Mouse (Mus musculus) liver, embryonic 12.5 days (tissue): ENCODE data around the gene Mrps24. TPM values are rescaled to one million over a fixed set of nuclear protein-coding genes. Genes with fewer than 3 reads are reported as not detected.

ENCODE experiments used
- ATAC-seq: fragments of 200-750 bp; cut with Nextera tagmentation; 2 replicates; pipeline ENCODE4 v1.8.0; 2017; ENCODE audit warnings: moderate number of reproducible peaks, mild to moderate bottlenecking, moderate library complexity
- H3K27ac ChIP-seq: fragments of 300-500 bp; sonication (generic); 2 replicates; pipeline ENCODE4 v1.5.1; 2016; ENCODE audit warnings: mild to moderate bottlenecking
- H3K27me3 ChIP-seq: fragments of 300-500 bp; sonication (generic); replicated peaks from 2 replicates; pipeline ENCODE4 v1.6.1; 2016; ENCODE audit warnings: mild to moderate bottlenecking, moderate library complexity
- H3K36me3 ChIP-seq: fragments of 300-500 bp; sonication (generic); 2 replicates; pipeline ENCODE4 v1.6.1; 2016; ENCODE audit warnings: mild to moderate bottlenecking, moderate library complexity
- H3K4me1 ChIP-seq: fragments of 300-500 bp; sonication (generic); 2 replicates; pipeline ENCODE4 v1.6.1; 2016
- H3K4me2 ChIP-seq: fragments of 300-500 bp; sonication (generic); 2 replicates; pipeline ENCODE4 v1.6.1; 2016; ENCODE audit warnings: mild to moderate bottlenecking, moderate library complexity
- H3K4me3 ChIP-seq: fragments of 300-500 bp; sonication (generic); 2 replicates; pipeline ENCODE4 v1.5.1; 2016; ENCODE audit warnings: mild to moderate bottlenecking, moderate library complexity
- H3K9ac ChIP-seq: fragments of 300-500 bp; sonication (generic); 2 replicates; pipeline ENCODE4 v1.6.1; 2016; ENCODE audit warnings: mild to moderate bottlenecking, moderate library complexity
- H3K9me3 ChIP-seq: fragments of 300-500 bp; sonication (generic); replicated peaks from 2 replicates; pipeline ENCODE4 v1.6.1; 2016; ENCODE audit warnings: mild to moderate bottlenecking, moderate library complexity
- WGBS: fragments of 180-500 bp; shearing (Covaris S2); methylation state at CpG from one replicate; pipeline ENCODE4 v1.1.7; 2016; ENCODE audit not compliant: insufficient replicate concordance; 5-methylcytosine and 5-hydroxymethylcytosine counted together
- polyA plus RNA-seq: library from polyadenylated mRNA; unstranded; fragments of >200 nt; fragmentation: Nextera tagmentation; extraction: Ambion mirVana; gene quantifications from 2 replicates; pipeline ENCODE4 v1.2.1, GENCODE M21; 2016

Gene Mrps24
- polyA plus RNA-seq, 1 experiment from 2014 or later = 149 TPM

- peaks cover 45% of the 10 kb centered on the region for H3K4me1 ChIP-seq
- H3K36me3 ChIP-seq = peaks cover 12% of the 10 kb centered on the region; the same call in 1 of the 2 replicates
- 86% methylated on average over 4 of the region's 4 CpGs for WGBS
- no peak overlapping the region for H3K27ac ChIP-seq
- ATAC-seq = no peak
- H3K4me2 ChIP-seq = no peak overlapping the region
- H3K4me3 ChIP-seq = no peak overlapping the region
- no peaks in the 10 kb centered on the region for H3K9me3 ChIP-seq
- H3K27me3 ChIP-seq = no peaks in the 10 kb centered on the region
- no peak overlapping the region for H3K9ac ChIP-seq
These were observed 18.8 kb upstream of the Mrps24 start for GRCm38 (mm10) chr11:5734323-5734722.

- no peaks in the 10 kb centered on the region for H3K9me3 ChIP-seq
- no peak overlapping the region for H3K27ac ChIP-seq
- ATAC-seq = no peak
- H3K4me1 ChIP-seq = peaks cover 40% of the 10 kb centered on the region
- H3K27me3 ChIP-seq = no peaks in the 10 kb centered on the region
- peaks cover 12% of the 10 kb centered on the region; the same call in 1 of the 2 replicates for H3K36me3 ChIP-seq
- H3K4me2 ChIP-seq = no peak overlapping the region
- WGBS = 78% methylated on average over 5 of the region's 5 CpGs
- no peak overlapping the region for H3K9ac ChIP-seq
- no peak overlapping the region for H3K4me3 ChIP-seq
These were observed 16.9 kb upstream of the Mrps24 start for GRCm38 (mm10) chr11:5732401-5732800.

DNA sequence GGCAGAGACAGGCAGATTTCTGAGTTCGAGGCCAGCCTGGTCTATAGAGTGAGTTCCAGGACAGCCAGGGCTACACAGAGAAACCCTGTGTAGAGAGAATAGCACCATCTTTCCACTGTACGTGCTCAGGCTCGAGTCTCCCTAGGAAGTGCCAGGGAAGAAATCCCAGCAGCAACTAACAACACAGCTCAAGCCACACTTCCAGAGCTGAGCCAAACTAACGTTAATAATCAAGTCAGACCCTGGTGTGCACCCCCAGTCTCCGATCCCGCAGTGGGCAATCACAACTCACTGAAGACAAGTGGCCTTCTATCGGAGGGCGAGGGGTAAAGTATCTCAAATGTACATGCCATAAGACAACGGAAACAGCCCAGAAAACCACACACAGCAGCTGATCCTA, 14.1 kb upstream of the Mrps24 start:
- Histone ChIP-seq H3K4me1 (peaks cover 29% of the 10 kb centered on the region; the same call in 1 of the 2 replicates), H3K27ac (no peak overlapping the region), H3K4me2 (no peak overlapping the region), H3K9me3 (no peaks in the 10 kb centered on the region), H3K4me3 (no peak overlapping the region), H3K27me3 (no peaks in the 10 kb centered on the region), H3K9ac (no peak overlapping the region), H3K36me3 (peaks cover 13% of the 10 kb centered on the region)
- no peak for ATAC-seq
- 76% methylated on average over 9 of the region's 9 CpGs for WGBS

GRCm38 (mm10) chr11:5718611-5719354, 3.3 kb upstream of the Mrps24 start:
- H3K27me3 ChIP-seq = no peaks in the 10 kb centered on the region
- no peaks in the 10 kb centered on the region for H3K9me3 ChIP-seq
- H3K4me1 ChIP-seq = no peaks in the 10 kb centered on the region
- no peak overlapping the region for H3K9ac ChIP-seq
- H3K4me2 ChIP-seq = no peak overlapping the region
- peaks cover 76% of the 10 kb centered on the region for H3K36me3 ChIP-seq
- ATAC-seq = no peak
- no peak overlapping the region for H3K27ac ChIP-seq
- H3K4me3 ChIP-seq = no peak overlapping the region
- 86% methylated on average over 12 of the region's 12 CpGs for WGBS

GRCm38 (mm10) chr11:5716938-5717705, 1.6 kb upstream of the Mrps24 start:
- no peak for ATAC-seq
- Histone ChIP-seq H3K9ac (no peak overlapping the region), H3K36me3 (peaks cover 67% of the 10 kb centered on the region), H3K4me2 (no peak overlapping the region), H3K27ac (no peak overlapping the region), H3K9me3 (no peaks in the 10 kb centered on the region), H3K4me1 (no peaks in the 10 kb centered on the region), H3K27me3 (no peaks in the 10 kb centered on the region), H3K4me3 (no peak overlapping the region)
- WGBS = 87% methylated on average over 34 of the region's 34 CpGs

- 87% methylated on average over 11 of the region's 11 CpGs for WGBS
- Histone ChIP-seq H3K36me3 (peaks cover 60% of the 10 kb centered on the region), H3K9ac (no peak overlapping the region), H3K27me3 (no peaks in the 10 kb centered on the region), H3K27ac (no peak overlapping the region), H3K4me1 (no peaks in the 10 kb centered on the region), H3K9me3 (no peaks in the 10 kb centered on the region), H3K4me2 (no peak overlapping the region), H3K4me3 (no peak overlapping the region)
- ATAC-seq = no peak
These were observed 766 bp upstream of the Mrps24 start for GRCm38 (mm10) chr11:5716246-5716645.

DNA sequence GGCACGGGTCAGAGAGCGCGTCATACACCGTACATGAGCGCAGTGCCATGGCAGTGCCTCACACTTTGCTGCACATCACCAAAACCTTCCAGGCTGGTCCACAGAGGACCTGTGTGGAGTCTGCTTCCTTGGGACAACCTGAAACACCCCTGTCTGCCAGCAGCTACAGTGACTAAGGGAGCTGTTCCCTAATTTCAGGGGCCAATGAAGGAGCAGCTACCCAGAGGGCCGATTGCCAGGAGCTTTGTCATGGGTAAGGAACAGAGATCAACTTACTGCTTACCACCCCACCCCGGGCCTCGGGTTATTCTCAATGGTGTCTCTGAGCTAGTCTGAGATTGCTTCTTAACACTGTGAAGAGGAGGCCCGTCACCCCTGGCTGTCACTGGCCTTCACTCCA, 301 bp downstream of the Mrps24 start:
- Histone ChIP-seq H3K4me3 (no peak overlapping the region), H3K4me2 (no peak overlapping the region), H3K36me3 (peaks cover 54% of the 10 kb centered on the region), H3K9me3 (no peaks in the 10 kb centered on the region), H3K27ac (no peak overlapping the region), H3K4me1 (no peaks in the 10 kb centered on the region), H3K9ac (no peak overlapping the region), H3K27me3 (no peaks in the 10 kb centered on the region)
- WGBS = 86% methylated on average over 9 of the region's 9 CpGs
- no peak for ATAC-seq

GRCm38 (mm10) chr11:5707530-5708353, 7.7 kb downstream of the Mrps24 start:
- peak overlapping the region; percentile 92 for H3K4me2 ChIP-seq
- no peaks in the 10 kb centered on the region for H3K9me3 ChIP-seq
- peaks cover 31% of the 10 kb centered on the region for H3K36me3 ChIP-seq
- H3K27me3 ChIP-seq = no peaks in the 10 kb centered on the region
- peak; percentile 95 for ATAC-seq
- H3K4me3 ChIP-seq = peak overlapping the region; percentile 99
- peaks cover 19% of the 10 kb centered on the region for H3K4me1 ChIP-seq
- H3K9ac ChIP-seq = peak overlapping the region; percentile 95
- 16% methylated on average over 48 of the region's 50 CpGs for WGBS
- peak overlapping the region; percentile 76 for H3K27ac ChIP-seq

- Histone ChIP-seq H3K36me3 (peaks cover 33% of the 10 kb centered on the region), H3K9ac (peak overlapping the region; percentile 95), H3K4me1 (peaks cover 19% of the 10 kb centered on the region), H3K27me3 (no peaks in the 10 kb centered on the region), H3K9me3 (no peaks in the 10 kb centered on the region), H3K4me2 (peak overlapping the region; percentile 92), H3K4me3 (peak overlapping the region; percentile 99), H3K27ac (peak overlapping the region; percentile 76)
- ATAC-seq = peak; percentile 82
- under 1% methylated on average over 40 of the region's 43 CpGs for WGBS
These were observed 8.5 kb downstream of the Mrps24 start for GRCm38 (mm10) chr11:5706874-5707529.

GRCm38 (mm10) chr11:5705972-5706371, 9.5 kb downstream of the Mrps24 start:
- H3K4me1 ChIP-seq = peaks cover 29% of the 10 kb centered on the region
- 81% methylated on average over 9 of the region's 9 CpGs for whole genome bisulfite sequencing
- H3K27me3 ChIP-seq = no peaks in the 10 kb centered on the region
- peak overlapping the region; percentile 92 for H3K4me2 ChIP-seq
- ATAC-seq = no peak
- no peaks in the 10 kb centered on the region for H3K9me3 ChIP-seq
- H3K36me3 ChIP-seq = peaks cover 33% of the 10 kb centered on the region
- no peak overlapping the region for H3K27ac ChIP-seq
- H3K4me3 ChIP-seq = peak overlapping the region; percentile 99
- peak overlapping the region; percentile 95 for H3K9ac ChIP-seq

DNA sequence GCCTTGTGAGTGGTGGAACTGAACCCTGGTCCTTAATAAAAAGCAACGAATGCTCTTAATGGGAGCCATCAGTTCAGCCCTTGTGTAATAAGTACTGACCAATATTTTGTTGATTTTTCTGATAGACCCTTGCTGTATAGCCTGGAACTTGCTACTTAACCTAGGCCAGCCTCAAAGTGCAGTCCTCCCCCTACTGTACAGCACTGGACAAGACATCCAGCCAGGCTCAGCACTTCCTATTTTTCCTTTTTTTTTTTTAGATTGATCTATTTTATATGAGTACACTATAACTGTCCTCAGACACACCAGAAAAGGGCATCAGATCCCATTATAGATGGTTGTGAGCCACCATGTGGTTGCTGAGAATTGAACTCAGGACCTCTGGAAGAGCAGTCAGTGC, 12.1 kb downstream of the Mrps24 start:
- no peak overlapping the region for H3K4me2 ChIP-seq
- H3K27ac ChIP-seq = no peak overlapping the region
- no peak overlapping the region for H3K4me3 ChIP-seq
- 71% methylated on average over 1 of the region's 1 CpGs for WGBS
- H3K27me3 ChIP-seq = no peaks in the 10 kb centered on the region
- H3K4me1 ChIP-seq = peaks cover 33% of the 10 kb centered on the region
- no peak for ATAC-seq
- H3K9ac ChIP-seq = no peak overlapping the region
- peaks cover 33% of the 10 kb centered on the region for H3K36me3 ChIP-seq
- H3K9me3 ChIP-seq = no peaks in the 10 kb centered on the region
